Mouse (Mus musculus) myocyte (in vitro differentiated cells): ENCODE results near the gene Pop4. TPM values are rescaled to one million over a fixed set of nuclear protein-coding genes. Genes with fewer than 3 reads are reported as not detected.
A peak's percentile ranks its signal among the peaks of the same experiment; 100 is the strongest.

Source experiments
- H3K27me3 ChIP-seq: one replicate; pipeline ENCODE4 v1.6.1; 2011; ENCODE audit not compliant: control insufficient read depth, insufficient read depth, insufficient read length
- H3K36me3 ChIP-seq: one replicate; pipeline ENCODE4 v1.6.1; 2011; ENCODE audit not compliant: control insufficient read depth, insufficient read depth
- H3K4me2 ChIP-seq: one replicate; pipeline ENCODE4 v1.6.1; 2011; ENCODE audit warnings: low read depth, control low read depth
- H3K4me3 ChIP-seq: one replicate; pipeline ENCODE4 v1.5.1; 2011; ENCODE audit warnings: mild to moderate bottlenecking, control low read depth, moderate library complexity
- H3K79me2 ChIP-seq: one replicate; pipeline ENCODE4 v1.6.1; 2011; ENCODE audit not compliant: control insufficient read depth, insufficient read depth
- H3ac ChIP-seq: one replicate; pipeline ENCODE4 v1.6.1; 2011; ENCODE audit not compliant: control insufficient read depth, insufficient read length
- CEBPB ChIP-seq: IDR thresholded peaks from 2 replicates; pipeline ENCODE4 v1.6.1; 2011; ENCODE audit warnings: mild to moderate bottlenecking, moderate library complexity; ENCODE audit not compliant: poor library complexity, insufficient read depth, severe bottlenecking
- E2F4 ChIP-seq: IDR thresholded peaks from one replicate; pipeline ENCODE4 v1.6.1; 2011; ENCODE audit warnings: mild to moderate bottlenecking, control low read depth, moderate library complexity; ENCODE audit not compliant: insufficient read depth
- MAX ChIP-seq: IDR thresholded peaks from one replicate; pipeline ENCODE4 v1.6.1; 2011; ENCODE audit warnings: low read depth, mild to moderate bottlenecking, control low read depth
- MYOD1 ChIP-seq, 3 experiments: IDR thresholded peaks; one replicate each; pipeline ENCODE4 v1.6.1; 2011; ENCODE audit warnings: control low read depth in 2 of 3, low read depth in 2 of 3, mild to moderate bottlenecking in 2 of 3, moderate library complexity in 1 of 3; ENCODE audit not compliant: insufficient read length in 2 of 3, control insufficient read depth in 1 of 3
- MYOG ChIP-seq, 3 experiments: IDR thresholded peaks; one replicate each; pipeline ENCODE4 v1.6.1; 2011; ENCODE audit warnings: control low read depth in 2 of 3, low read depth in 2 of 3, mild to moderate bottlenecking in 2 of 3; ENCODE audit not compliant: insufficient read length in 2 of 3, control insufficient read depth in 1 of 3, insufficient read depth in 1 of 3
- POLR2A ChIP-seq: IDR thresholded peaks from one replicate; pipeline ENCODE4 v1.6.1; 2011; ENCODE audit warnings: low read depth, mild to moderate bottlenecking, control low read depth, moderate library complexity; ENCODE audit not compliant: insufficient read length
- POLR2AphosphoS2 ChIP-seq: IDR thresholded peaks from one replicate; pipeline ENCODE4 v1.6.1; 2011; ENCODE audit warnings: low read depth, control low read depth; ENCODE audit not compliant: insufficient read length
- REST ChIP-seq: IDR thresholded peaks from one replicate; pipeline ENCODE4 v1.6.1; 2011; ENCODE audit warnings: mild to moderate bottlenecking, control low read depth, moderate library complexity; ENCODE audit not compliant: insufficient read depth, insufficient read length
- SRF ChIP-seq: IDR thresholded peaks from one replicate; pipeline ENCODE4 v1.6.1; 2011; ENCODE audit warnings: low read depth; ENCODE audit not compliant: control insufficient read depth, insufficient read length
- TCF12 ChIP-seq: IDR thresholded peaks from one replicate; pipeline ENCODE4 v1.6.1; 2011; ENCODE audit warnings: mild to moderate bottlenecking, control low read depth; ENCODE audit not compliant: poor library complexity, insufficient read depth, severe bottlenecking
- TCF3 ChIP-seq: IDR thresholded peaks from one replicate; pipeline ENCODE4 v1.6.1; 2011; ENCODE audit warnings: low read depth, control low read depth; ENCODE audit not compliant: insufficient read length
- USF1 ChIP-seq: IDR thresholded peaks from one replicate; pipeline ENCODE4 v1.6.1; 2011; ENCODE audit warnings: low read depth, mild to moderate bottlenecking, control low read depth, moderate library complexity
- polyA plus RNA-seq: library from polyadenylated mRNA; unstranded; fragments of >200 nt; fragmentation: generic; extraction: Trizol; gene quantifications from one replicate; pipeline ENCODE4 v1.2.1, GENCODE M21; 2012; ENCODE audit warnings: missing spikeins

Pop4 gene
- polyA plus RNA-seq, 1 experiment, result 10.0 TPM

DNA sequence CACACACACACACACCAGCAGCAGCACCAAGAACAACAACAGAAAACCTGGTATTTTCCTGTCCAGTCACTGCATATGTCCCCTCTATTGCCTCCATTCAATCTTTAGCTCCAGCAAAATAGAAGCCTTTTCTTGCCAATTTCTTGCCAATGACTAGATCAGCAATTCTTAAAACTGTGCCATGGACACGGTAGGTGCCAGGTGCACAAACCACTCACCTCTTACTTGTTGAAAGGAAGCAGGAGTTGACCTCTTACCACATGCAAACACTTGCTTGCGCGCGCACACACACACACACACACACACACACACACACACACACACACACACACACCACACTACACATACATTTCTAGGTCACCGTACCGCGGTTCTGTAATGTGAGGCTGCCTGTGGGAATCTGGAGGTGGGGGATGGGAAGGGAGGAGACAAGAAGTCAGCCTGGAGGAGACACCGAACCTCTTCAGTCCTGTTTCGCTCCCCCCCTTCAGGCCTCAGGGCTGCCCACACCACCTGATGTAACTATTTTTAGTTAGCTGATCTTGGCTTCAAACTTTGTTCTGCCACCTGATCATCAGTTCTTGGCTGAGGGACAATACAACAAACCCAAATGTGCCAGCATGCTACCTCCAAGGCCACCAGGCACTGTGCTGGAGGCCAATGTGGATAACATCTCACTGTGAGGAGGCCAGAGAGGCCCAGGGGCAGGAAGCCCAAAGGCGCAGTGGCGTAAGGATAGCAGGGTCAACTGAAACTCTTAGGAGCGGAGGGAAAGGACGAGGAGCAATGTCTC is 46.5 kb downstream of the Pop4 start:
- H3ac ChIP-seq, result no peak overlapping the region
- no peak for TF ChIP-seq E2F4
- no peak for TF ChIP-seq REST
- TF ChIP-seq TCF12, result no peak
- TF ChIP-seq MYOG (IDR thresholded peaks at IDR 0.05; ENCODE audit: control insufficient read depth in 1 of 3, insufficient read depth in 1 of 3, insufficient read length in 2 of 3, low read depth in 2 of 3), result no peak
- TF ChIP-seq MAX, result no peak
- no peak for TF ChIP-seq USF1
- TF ChIP-seq CEBPB, result no peak
- no peak for TF ChIP-seq MYOD1 (IDR thresholded peaks at IDR 0.05; ENCODE audit: control insufficient read depth in 1 of 3, insufficient read length in 2 of 3, low read depth in 2 of 3)
- no peak for TF ChIP-seq TCF3
- no peak for TF ChIP-seq SRF
- TF ChIP-seq POLR2AphosphoS2, result no peak
- TF ChIP-seq POLR2A, result no peak
- H3K27me3 ChIP-seq, result no peaks in the 10 kb centered on the region
- H3K79me2 ChIP-seq, result peaks cover 42% of the 10 kb centered on the region
- peak overlapping the region; percentile 9 for H3K4me2 ChIP-seq
- no peaks in the 10 kb centered on the region for H3K36me3 ChIP-seq
- H3K4me3 ChIP-seq, result no peak overlapping the region

DNA sequence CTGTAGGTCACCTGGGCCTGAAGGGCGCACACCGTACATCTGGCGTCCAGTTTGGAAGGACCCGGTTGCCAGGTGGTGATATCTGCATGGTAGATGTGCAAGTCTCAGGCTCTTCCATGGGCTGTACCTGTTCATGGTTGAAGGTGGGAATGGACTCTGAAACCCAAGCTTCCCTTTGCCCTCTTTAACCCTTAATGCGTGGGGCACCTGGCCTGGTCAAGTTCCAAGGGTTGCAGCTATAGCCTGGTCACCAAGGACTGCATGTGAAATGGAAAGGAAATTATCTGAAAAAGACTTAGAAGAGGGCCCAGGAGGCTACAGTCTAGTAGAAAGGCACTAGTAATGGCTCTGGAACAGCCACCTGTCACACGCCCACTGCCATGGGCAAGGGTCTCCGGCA is 50.4 kb downstream of the Pop4 start:
- Histone ChIP-seq H3K27me3 (no peaks in the 10 kb centered on the region), H3ac (no peak overlapping the region), H3K4me3 (no peak overlapping the region), H3K4me2 (no peak overlapping the region), H3K79me2 (peaks cover 30% of the 10 kb centered on the region), H3K36me3 (no peaks in the 10 kb centered on the region)
- TF ChIP-seq MYOG (IDR thresholded peaks at IDR 0.05; ENCODE audit: control insufficient read depth in 1 of 3, insufficient read depth in 1 of 3, insufficient read length in 2 of 3, low read depth in 2 of 3) (no peak), USF1 (no peak), MYOD1 (IDR thresholded peaks at IDR 0.05; ENCODE audit: control insufficient read depth in 1 of 3, insufficient read length in 2 of 3, low read depth in 2 of 3) (no peak), POLR2A (no peak), TCF3 (no peak), SRF (no peak), POLR2AphosphoS2 (no peak), MAX (no peak), CEBPB (no peak), E2F4 (no peak)

GRCm38 (mm10) chr7:38219526-38219925 is 51.7 kb downstream of the Pop4 start:
- TF ChIP-seq MYOG (IDR thresholded peaks at IDR 0.05; ENCODE audit: control insufficient read depth in 1 of 3, insufficient read depth in 1 of 3, insufficient read length in 2 of 3, low read depth in 2 of 3) (no peak), USF1 (no peak), TCF12 (no peak), MYOD1 (IDR thresholded peaks at IDR 0.05; ENCODE audit: control insufficient read depth in 1 of 3, insufficient read length in 2 of 3, low read depth in 2 of 3) (no peak)
- Histone ChIP-seq H3ac (no peak overlapping the region), H3K4me2 (no peak overlapping the region), H3K27me3 (no peaks in the 10 kb centered on the region), H3K36me3 (no peaks in the 10 kb centered on the region), H3K79me2 (peaks cover 21% of the 10 kb centered on the region), H3K4me3 (no peak overlapping the region)

DNA sequence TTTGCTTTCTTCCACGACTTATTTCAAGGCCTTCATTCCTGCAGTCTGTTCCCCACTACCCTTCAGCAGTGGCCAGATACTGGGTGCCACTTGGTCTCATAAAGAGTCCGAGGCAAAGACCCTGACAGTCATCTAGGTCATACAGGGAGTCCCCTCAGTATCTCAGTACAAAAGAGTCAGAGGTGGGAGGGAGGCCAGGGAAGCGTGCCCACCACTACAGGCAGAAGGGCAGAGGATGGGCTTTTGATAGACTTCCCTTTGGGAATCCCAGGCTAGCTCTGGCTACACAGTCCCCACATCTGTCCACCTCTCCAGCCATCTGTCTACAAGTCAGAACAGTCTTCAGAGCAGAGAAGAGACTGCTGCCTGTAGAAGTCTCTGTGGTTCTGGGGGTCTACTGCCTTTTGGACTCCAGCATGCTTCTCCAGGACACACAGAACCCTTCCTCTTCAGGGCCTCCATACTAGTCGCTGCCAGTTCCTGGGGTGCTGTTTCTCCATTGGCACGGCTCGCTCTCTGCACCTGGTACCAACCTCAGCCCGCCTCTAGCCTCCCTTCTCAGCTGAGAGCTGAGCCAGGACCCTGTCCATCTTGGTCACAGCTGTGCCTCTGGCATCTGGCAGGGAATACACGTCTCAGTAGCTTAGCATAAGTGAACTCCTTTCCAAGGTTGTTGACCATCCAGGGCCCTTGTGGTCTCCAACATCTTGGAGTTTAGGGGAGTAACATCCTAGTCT is 52.4 kb downstream of the Pop4 start:
- H3K4me3 ChIP-seq, result no peak overlapping the region
- no peaks in the 10 kb centered on the region for H3K36me3 ChIP-seq
- H3K27me3 ChIP-seq, result no peaks in the 10 kb centered on the region
- H3K4me2 ChIP-seq, result no peak overlapping the region
- peaks cover 13% of the 10 kb centered on the region for H3K79me2 ChIP-seq
- no peak overlapping the region for H3ac ChIP-seq
- no peak for TF ChIP-seq REST
